ENCODE assay signal across 10 mouse cellular contexts in the genomic region with DNA sequence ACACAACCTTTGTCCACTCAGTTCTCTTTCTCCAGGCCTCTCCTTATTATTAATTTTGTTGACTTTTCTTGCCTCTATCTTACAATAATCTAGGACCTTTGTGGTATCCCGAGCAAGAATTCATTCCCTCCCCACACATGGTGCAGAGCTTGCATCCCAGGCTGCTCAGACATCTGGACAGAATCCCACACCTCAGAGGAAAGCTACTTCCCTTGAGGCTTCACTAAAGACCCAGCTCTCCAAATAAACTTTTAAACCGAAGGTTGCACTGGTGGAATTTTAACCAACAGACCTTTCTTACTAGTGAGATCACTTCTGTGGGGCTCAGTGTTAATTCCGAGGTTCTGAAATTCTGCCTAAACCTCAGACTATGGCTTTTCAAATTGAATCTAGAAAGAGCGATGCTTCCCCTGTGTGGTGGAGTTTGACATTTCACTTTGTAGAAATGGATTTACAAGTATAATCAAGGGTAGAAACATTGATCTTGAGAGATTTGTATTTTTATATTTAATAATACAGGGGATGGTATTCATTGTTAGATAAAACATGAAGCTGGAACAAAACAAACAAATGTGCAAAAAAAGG.
DNase-seq lines count a peak whose midpoint lies in the region; ATAC-seq and TF ChIP-seq lines count a peak whose summit lies in the region.
"Had no signal": no experiment of that assay in that cellular context is flagged by ENCODE, and none has a peak within 500 bp of the region (broad histone marks: within the 10 kb centered on the region; RNA-seq: fewer than 3 reads in every experiment).

No protein-coding gene starts in this region.

- no peak for ATAC-seq in intestine, postnatal 0 days
- ATAC-seq in intestine, embryonic 15.5 days = no peak
- no peak for ATAC-seq in stomach, postnatal 0 days (ENCODE audit: low FRiP score, low TSS enrichment)

- no peaks in the 10 kb centered on the region for H3K36me3 ChIP-seq in intestine, postnatal 0 days (ENCODE audit: control insufficient read depth, insufficient read depth)
- H3K36me3 ChIP-seq in intestine, embryonic 15.5 days = no peaks in the 10 kb centered on the region
- H3K36me3 ChIP-seq in stomach, postnatal 0 days (ENCODE audit: control insufficient read depth, insufficient read depth, low read length) = no peaks in the 10 kb centered on the region
- no peaks in the 10 kb centered on the region for H3K36me3 ChIP-seq in thymus, adult 2 months (ENCODE audit: control insufficient read depth, insufficient read depth, low read length)
- H3K36me3 ChIP-seq: liver, embryonic 15.5 days had no signal

- 51% methylated on average over 4 of the region's 4 CpGs for WGBS in intestine, postnatal 0 days
- WGBS in intestine, embryonic 15.5 days = 54% methylated on average over 4 of the region's 4 CpGs
- 37% methylated on average over 4 of the region's 4 CpGs for WGBS in stomach, postnatal 0 days
- 76% methylated on average over 4 of the region's 4 CpGs for WGBS in thymus, adult 2 months

- H3K4me3 ChIP-seq in intestine, postnatal 0 days (ENCODE audit: low read depth, low read length) = no peak overlapping the region
- H3K4me3 ChIP-seq in intestine, embryonic 15.5 days (replicated peaks) = no peak overlapping the region
- no peak overlapping the region for H3K4me3 ChIP-seq in stomach, postnatal 0 days (ENCODE audit: low read depth, low read length)
- H3K4me3 ChIP-seq in thymus, adult 2 months (ENCODE audit: control insufficient read depth, insufficient read depth, low read length) = no peak overlapping the region
- H3K4me3 ChIP-seq: erythroblast, embryonic 14.5 days; liver, embryonic 15.5 days had no signal

- no peak for TF ChIP-seq POLR2A in thymus, adult 2 months (IDR thresholded peaks at IDR 0.05; ENCODE audit: control insufficient read depth, extremely low read depth, insufficient read depth, low read length, poor library complexity)

- DNase-seq in cerebellum, adult 18-20 months = peak; percentile 4 to 8
- DNase-seq in cerebellum, adult 11 months = no peak
- DNase-seq in retina, embryonic 14.5 days (ENCODE audit: low spot score) = peak; percentile 12
- DNase-seq in retina, postnatal 1 day = no peak
- DNase-seq in stomach, postnatal 0 days (ENCODE audit: low spot score) = no peak
- no peak for DNase-seq in thymus, adult 2 months

- no peaks in the 10 kb centered on the region for H3K9me3 ChIP-seq in intestine, postnatal 0 days (ENCODE audit: control insufficient read depth)
- no peaks in the 10 kb centered on the region for H3K9me3 ChIP-seq in intestine, embryonic 15.5 days
- H3K9me3 ChIP-seq in stomach, postnatal 0 days (ENCODE audit: control insufficient read depth, low read length) = no peaks in the 10 kb centered on the region
- H3K9me3 ChIP-seq: liver, embryonic 15.5 days had no signal

- H3K9ac ChIP-seq in intestine, postnatal 0 days (ENCODE audit: low read depth, low read length) = no peak overlapping the region
- no peak overlapping the region for H3K9ac ChIP-seq in intestine, embryonic 15.5 days
- H3K9ac ChIP-seq in stomach, postnatal 0 days (ENCODE audit: low read length) = no peak overlapping the region
- H3K9ac ChIP-seq: liver, embryonic 15.5 days had no signal

- H3K4me2 ChIP-seq in intestine, postnatal 0 days (replicated peaks; ENCODE audit: low read depth) = no peak overlapping the region
- no peak overlapping the region for H3K4me2 ChIP-seq in intestine, embryonic 15.5 days (replicated peaks)
- no peak overlapping the region for H3K4me2 ChIP-seq in stomach, postnatal 0 days (replicated peaks; ENCODE audit: low read depth)
- H3K4me2 ChIP-seq: liver, embryonic 15.5 days had no signal

- no peaks in the 10 kb centered on the region for H3K4me1 ChIP-seq in intestine, postnatal 0 days (replicated peaks; ENCODE audit: control insufficient read depth, insufficient read depth, low read length)
- H3K4me1 ChIP-seq in intestine, embryonic 15.5 days (replicated peaks) = no peaks in the 10 kb centered on the region
- H3K4me1 ChIP-seq in stomach, postnatal 0 days (replicated peaks; ENCODE audit: control insufficient read depth, insufficient read depth) = no peaks in the 10 kb centered on the region
- no peaks in the 10 kb centered on the region for H3K4me1 ChIP-seq in thymus, adult 2 months (replicated peaks; ENCODE audit: control insufficient read depth, insufficient read depth, low read length)
- H3K4me1 ChIP-seq: liver, embryonic 15.5 days had no signal

- no peak for TF ChIP-seq EP300 in stomach, postnatal 0 days (optimal IDR thresholded peaks at IDR 0.05)

- no peaks in the 10 kb centered on the region for H3K27me3 ChIP-seq in intestine, postnatal 0 days (replicated peaks; ENCODE audit: control insufficient read depth, insufficient read depth, low read length)
- H3K27me3 ChIP-seq in intestine, embryonic 15.5 days (replicated peaks) = no peaks in the 10 kb centered on the region
- H3K27me3 ChIP-seq in stomach, postnatal 0 days (ENCODE audit: control insufficient read depth, insufficient read depth, low read length) = no peaks in the 10 kb centered on the region
- H3K27me3 ChIP-seq in thymus, adult 2 months (ENCODE audit: control insufficient read depth, insufficient read depth, low read length) = no peaks in the 10 kb centered on the region
- H3K27me3 ChIP-seq: liver, embryonic 15.5 days had no signal

- peak; percentile 68 for TF ChIP-seq CTCF in intestine, postnatal 0 days (IDR thresholded peaks at IDR 0.05; ENCODE audit: low read depth)
- TF ChIP-seq CTCF in stomach, postnatal 0 days (IDR thresholded peaks at IDR 0.05; ENCODE audit: low read depth) = peak; percentile 79
- TF ChIP-seq CTCF in thymus, adult 2 months (IDR thresholded peaks at IDR 0.05; ENCODE audit: borderline replicate concordance, control insufficient read depth, extremely low read depth, insufficient read depth, low read length, poor library complexity) = no peak

- H3K27ac ChIP-seq in intestine, postnatal 0 days (ENCODE audit: low read depth, low read length) = no peak overlapping the region
- H3K27ac ChIP-seq in intestine, embryonic 15.5 days = no peak overlapping the region
- H3K27ac ChIP-seq in stomach, postnatal 0 days (replicated peaks) = no peak overlapping the region
- no peak overlapping the region for H3K27ac ChIP-seq in thymus, adult 2 months (ENCODE audit: control insufficient read depth, insufficient read depth, low read length)
- H3K27ac ChIP-seq: liver, embryonic 15.5 days had no signal

Comparison
In these comparisons a context has a peak if more than half of its experiments do, and no peak if none do; other contexts are left out.
1. DNase-seq: peak in cerebellum, adult 18-20 months (2 of 2) and retina, embryonic 14.5 days (single experiment); none in cerebellum, adult 11 months (single experiment), retina, postnatal 1 day (single experiment), stomach, postnatal 0 days (single experiment) and thymus, adult 2 months (single experiment).